Mouse (Mus musculus) forebrain, embryonic 11.5 days (tissue): ENCODE measurements around the gene Kcnab1. TPM values are rescaled to one million over a fixed set of nuclear protein-coding genes. Genes with fewer than 3 reads are reported as not detected.

ENCODE experiments used
- ATAC-seq: fragments of 200-750 bp; cut with Nextera tagmentation; replicated peaks from 2 replicates; pipeline ENCODE4 v1.8.0; 2017; ENCODE audit warnings: moderate TSS enrichment; ENCODE audit not compliant: low FRiP score
- DNase-seq: peaks from one replicate; pipeline ENCODE4 v3.0.0-alpha.2; 2017; ENCODE audit warnings: low spot score
- H3K27ac ChIP-seq: fragments of 300-500 bp; sonication (generic); 2 replicates; pipeline ENCODE4 v1.5.1; 2014; ENCODE audit warnings: low read depth, low read length
- H3K27me3 ChIP-seq: fragments of 300-500 bp; sonication (generic); 2 replicates; pipeline ENCODE4 v1.6.1; 2014; ENCODE audit warnings: mild to moderate bottlenecking, low read length, mixed read lengths; ENCODE audit not compliant: control insufficient read depth, insufficient read depth
- H3K36me3 ChIP-seq: fragments of 300-500 bp; sonication (generic); 2 replicates; pipeline ENCODE4 v1.6.1; 2014; ENCODE audit warnings: mild to moderate bottlenecking, low read length, moderate library complexity, mixed read lengths; ENCODE audit not compliant: control insufficient read depth, insufficient read depth
- H3K4me1 ChIP-seq: fragments of 300-500 bp; sonication (generic); replicated peaks from 2 replicates; pipeline ENCODE4 v1.6.1; 2014; ENCODE audit warnings: low read length, mixed read lengths; ENCODE audit not compliant: control insufficient read depth, insufficient read depth
- H3K4me2 ChIP-seq: fragments of 300-500 bp; sonication (generic); 2 replicates; pipeline ENCODE4 v1.6.1; 2014; ENCODE audit warnings: low read depth, mild to moderate bottlenecking, low read length, moderate library complexity, mixed read lengths; ENCODE audit not compliant: severe bottlenecking
- H3K4me3 ChIP-seq: fragments of 300-500 bp; sonication (generic); 2 replicates; pipeline ENCODE4 v1.5.1; 2014; ENCODE audit warnings: low read depth, low read length
- H3K9ac ChIP-seq: fragments of 300-500 bp; sonication (generic); 2 replicates; pipeline ENCODE4 v1.6.1; 2014; ENCODE audit warnings: low read length
- H3K9me3 ChIP-seq: fragments of 300-500 bp; sonication (generic); 2 replicates; pipeline ENCODE4 v1.6.1; 2016; ENCODE audit warnings: low read length, mixed read lengths; ENCODE audit not compliant: control insufficient read depth
- WGBS: fragments of 180-500 bp; shearing (Covaris S2); extraction: QIAGEN DNeasy Blood & Tissue Kit; methylation state at CpG from one replicate; pipeline ENCODE4 v1.1.7; 2014; 5-methylcytosine and 5-hydroxymethylcytosine counted together
- polyA plus RNA-seq: library from polyadenylated mRNA; unstranded; fragments of >200 nt; fragmentation: Nextera tagmentation; extraction: Ambion mirVana; gene quantifications from 2 replicates; pipeline ENCODE4 v1.2.1, GENCODE M21; 2014

Kcnab1 gene
- polyA plus RNA-seq, 1 experiment from 2014 or later: 2.3 TPM

- Histone ChIP-seq H3K4me1 (no peaks in the 10 kb centered on the region), H3K27me3 (no peaks in the 10 kb centered on the region), H3K9ac (no peak overlapping the region), H3K4me2 (no peak overlapping the region), H3K9me3 (no peaks in the 10 kb centered on the region), H3K27ac (no peak overlapping the region), H3K4me3 (no peak overlapping the region), H3K36me3 (no peaks in the 10 kb centered on the region)
- no peak for DNase-seq
- WGBS: 84% methylated on average over 4 of the region's 4 CpGs
- no peak for ATAC-seq
Measured at GRCm38 (mm10) chr3:65175819-65176218, 66.6 kb downstream of the Kcnab1 start.

DNA sequence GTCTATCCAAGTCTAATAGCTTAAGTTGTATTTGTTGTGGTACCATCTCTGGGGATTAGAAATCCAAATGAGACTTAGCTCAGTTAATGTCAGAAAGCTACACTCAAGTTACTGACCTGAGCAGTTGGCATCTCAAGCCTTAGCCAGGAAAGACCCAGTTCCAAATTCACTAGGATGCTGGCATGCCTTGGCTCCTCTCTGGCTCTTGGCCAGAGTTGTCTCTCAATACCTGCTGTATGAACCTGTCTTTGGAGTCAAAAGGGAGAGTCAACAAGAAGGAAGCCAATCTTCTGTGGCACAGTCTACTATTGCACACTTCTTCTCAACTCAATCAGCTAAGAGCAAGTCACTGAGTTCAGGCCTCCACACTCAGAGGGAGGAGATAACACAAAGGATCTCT, 67.7 kb downstream of the Kcnab1 start:
- H3K9ac ChIP-seq: no peak overlapping the region
- DNase-seq (no peak), ATAC-seq (no peak)
- H3K4me1 ChIP-seq: no peaks in the 10 kb centered on the region
- no peak overlapping the region for H3K4me3 ChIP-seq
- no peaks in the 10 kb centered on the region for H3K27me3 ChIP-seq
- H3K27ac ChIP-seq: no peak overlapping the region
- no peaks in the 10 kb centered on the region for H3K36me3 ChIP-seq
- no peaks in the 10 kb centered on the region for H3K9me3 ChIP-seq
- no peak overlapping the region for H3K4me2 ChIP-seq

DNA sequence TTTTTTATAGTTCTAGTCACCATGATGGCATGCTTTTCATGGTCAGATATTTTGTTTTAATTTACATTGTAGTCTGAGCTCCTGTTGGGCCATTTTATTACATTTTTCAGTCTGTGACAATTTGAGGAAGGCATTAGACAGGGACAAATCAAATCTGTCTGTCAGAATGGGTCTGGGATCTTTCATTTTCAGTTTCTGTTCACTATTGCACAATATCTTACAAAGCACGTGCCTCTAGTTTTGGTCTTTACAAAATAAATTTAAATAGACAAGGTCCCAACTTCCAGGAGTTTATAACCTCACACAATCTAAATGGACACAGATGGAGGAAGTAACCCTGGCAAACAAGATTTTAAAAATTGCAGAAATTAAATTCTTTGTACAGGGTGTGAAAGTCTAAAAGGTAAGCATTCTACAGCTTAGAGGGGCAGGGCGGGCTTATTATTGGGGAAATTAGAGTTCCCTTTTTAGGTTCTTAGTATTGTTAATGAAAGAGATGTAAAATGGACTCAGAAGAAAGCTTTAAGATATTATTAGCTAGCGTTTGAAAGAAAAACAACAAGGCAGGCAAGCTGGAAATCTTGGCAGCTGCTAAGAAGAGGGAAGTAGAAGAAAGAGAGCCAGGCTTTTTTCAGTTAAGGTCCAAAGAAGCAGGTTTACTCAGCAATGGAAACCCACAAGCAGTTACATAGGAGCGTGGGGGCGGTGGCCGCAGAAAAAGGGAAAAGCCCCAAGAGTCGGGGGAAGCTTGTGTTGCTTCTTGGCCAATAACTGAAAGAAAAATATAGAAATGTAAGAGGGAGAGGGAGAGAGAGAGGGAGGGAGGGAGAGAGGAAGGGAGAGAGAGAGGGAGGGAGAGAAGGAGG, 78.9 kb downstream of the Kcnab1 start:
- Histone ChIP-seq H3K36me3 (no peaks in the 10 kb centered on the region), H3K9me3 (no peaks in the 10 kb centered on the region), H3K27me3 (no peaks in the 10 kb centered on the region), H3K4me2 (no peak overlapping the region), H3K4me3 (no peak overlapping the region), H3K27ac (no peak overlapping the region), H3K9ac (no peak overlapping the region), H3K4me1 (no peaks in the 10 kb centered on the region)
- no peak for ATAC-seq
- DNase-seq: no peak
- WGBS: 78% methylated on average over 7 of the region's 7 CpGs

GRCm38 (mm10) chr3:65200611-65201010, 91.4 kb downstream of the Kcnab1 start:
- ATAC-seq (no peak), DNase-seq (no peak)
- Histone ChIP-seq H3K9ac (no peak overlapping the region), H3K27ac (no peak overlapping the region), H3K9me3 (no peaks in the 10 kb centered on the region), H3K27me3 (no peaks in the 10 kb centered on the region), H3K36me3 (no peaks in the 10 kb centered on the region), H3K4me2 (no peak overlapping the region), H3K4me1 (no peaks in the 10 kb centered on the region), H3K4me3 (no peak overlapping the region)
- 91% methylated on average over 1 of the region's 1 CpGs for WGBS

- no peaks in the 10 kb centered on the region for H3K27me3 ChIP-seq
- no peak for ATAC-seq
- no peak overlapping the region for H3K4me2 ChIP-seq
- H3K9me3 ChIP-seq: no peaks in the 10 kb centered on the region
- H3K27ac ChIP-seq: no peak overlapping the region
- no peaks in the 10 kb centered on the region for H3K36me3 ChIP-seq
- WGBS: 57% methylated on average over 8 of the region's 8 CpGs
- no peak overlapping the region for H3K9ac ChIP-seq
- no peak for DNase-seq
- no peaks in the 10 kb centered on the region for H3K4me1 ChIP-seq
- H3K4me3 ChIP-seq: no peak overlapping the region
Measured at GRCm38 (mm10) chr3:65203361-65204117, 94.4 kb downstream of the Kcnab1 start.

- Histone ChIP-seq H3K27ac (no peak overlapping the region), H3K27me3 (no peaks in the 10 kb centered on the region), H3K4me2 (no peak overlapping the region), H3K4me3 (no peak overlapping the region), H3K4me1 (no peaks in the 10 kb centered on the region), H3K9ac (no peak overlapping the region), H3K9me3 (no peaks in the 10 kb centered on the region), H3K36me3 (no peaks in the 10 kb centered on the region)
- no peak for DNase-seq
- 63% methylated on average over 6 of the region's 6 CpGs for WGBS
- ATAC-seq: no peak; the same call in 1 of the 2 replicates
Measured at GRCm38 (mm10) chr3:65204356-65205075, 95.3 kb downstream of the Kcnab1 start.

- Histone ChIP-seq H3K27me3 (no peaks in the 10 kb centered on the region), H3K4me3 (no peak overlapping the region), H3K36me3 (no peaks in the 10 kb centered on the region), H3K9ac (no peak overlapping the region), H3K4me1 (no peaks in the 10 kb centered on the region), H3K27ac (no peak overlapping the region), H3K9me3 (no peaks in the 10 kb centered on the region), H3K4me2 (no peak overlapping the region)
- DNase-seq: no peak
- 62% methylated on average over 8 of the region's 8 CpGs for WGBS
- ATAC-seq: no peak
Measured at GRCm38 (mm10) chr3:65205539-65206020, 96.4 kb downstream of the Kcnab1 start.

DNA sequence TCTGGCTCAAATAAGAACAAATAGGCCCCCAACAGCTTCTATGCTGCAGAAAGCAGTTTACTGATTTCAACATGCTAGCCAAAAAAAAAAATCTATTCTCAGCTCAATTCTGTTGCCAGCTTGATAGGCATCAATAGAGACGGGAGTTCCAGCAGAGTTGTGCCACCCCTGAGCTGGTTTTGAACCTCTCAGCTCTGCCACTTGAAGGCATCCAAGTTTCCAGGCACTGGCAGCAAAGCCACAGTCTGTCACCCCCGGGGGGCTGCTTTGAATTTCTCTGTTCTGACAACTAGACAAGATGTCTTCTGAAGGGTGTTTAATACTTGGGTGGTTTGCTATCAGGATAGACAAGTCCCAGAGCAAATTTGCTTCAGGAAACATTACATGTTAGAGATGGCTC, 104.5 kb downstream of the Kcnab1 start:
- ATAC-seq (no peak), DNase-seq (no peak)
- Histone ChIP-seq H3K4me3 (no peak overlapping the region), H3K9me3 (no peaks in the 10 kb centered on the region), H3K27me3 (no peaks in the 10 kb centered on the region), H3K36me3 (no peaks in the 10 kb centered on the region), H3K27ac (no peak overlapping the region), H3K9ac (no peak overlapping the region), H3K4me1 (no peaks in the 10 kb centered on the region), H3K4me2 (no peak overlapping the region)
- WGBS: 83% methylated on average over 2 of the region's 2 CpGs
